Mouse (Mus musculus): ENCODE measurements at regions not wholly inside any gene's neighbourhood (a gene's known extent, or its start where the extent isn't known, plus 50 kb on each side); places are given as distances from the start of the nearest gene placed in this dataset.

DNA sequence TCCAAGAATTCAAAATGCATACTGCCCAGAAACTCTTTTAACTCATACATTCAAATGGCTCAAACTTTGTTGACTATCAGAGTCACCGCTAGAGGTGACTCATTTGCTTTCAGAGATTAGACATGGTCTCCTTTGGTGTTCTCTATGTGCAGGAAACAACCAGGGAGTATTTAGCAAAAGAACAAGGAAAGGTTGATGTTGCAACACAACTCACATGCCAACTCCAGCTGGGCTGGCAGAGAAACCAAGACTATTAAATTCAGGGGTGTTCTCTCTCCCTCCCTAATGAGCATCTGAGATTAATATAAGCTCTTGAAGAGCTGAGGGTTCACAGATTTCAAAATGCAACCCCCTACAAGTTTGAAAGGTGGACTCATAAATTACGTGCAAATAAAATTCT lies 262.0 kb upstream of the N6amt1 start:
- no peak for ATAC-seq (replicated peaks; ENCODE audit: low FRiP score, low TSS enrichment, poor library complexity, severe bottlenecking)

DNA sequence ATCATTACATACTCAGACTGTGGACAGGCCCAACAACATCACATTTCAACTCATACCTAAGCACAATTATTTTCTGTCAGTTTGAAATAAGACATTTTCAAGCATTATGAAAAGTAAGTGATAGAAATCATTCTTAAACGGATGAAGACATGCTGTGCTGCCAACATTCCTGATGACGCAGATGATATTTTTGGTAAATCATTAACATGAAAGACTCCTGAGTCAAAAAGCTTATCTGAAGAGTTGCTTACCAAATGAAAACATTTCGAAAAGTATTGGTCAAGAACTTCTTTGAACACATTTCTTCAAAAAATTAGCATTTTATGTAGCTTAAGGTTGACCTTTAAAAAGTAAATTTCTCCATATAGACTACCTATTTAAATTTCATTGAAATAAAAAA lies 264.7 kb upstream of the N6amt1 start:
- ATAC-seq (replicated peaks; ENCODE audit: low FRiP score, low TSS enrichment, poor library complexity, severe bottlenecking): no peak

DNA sequence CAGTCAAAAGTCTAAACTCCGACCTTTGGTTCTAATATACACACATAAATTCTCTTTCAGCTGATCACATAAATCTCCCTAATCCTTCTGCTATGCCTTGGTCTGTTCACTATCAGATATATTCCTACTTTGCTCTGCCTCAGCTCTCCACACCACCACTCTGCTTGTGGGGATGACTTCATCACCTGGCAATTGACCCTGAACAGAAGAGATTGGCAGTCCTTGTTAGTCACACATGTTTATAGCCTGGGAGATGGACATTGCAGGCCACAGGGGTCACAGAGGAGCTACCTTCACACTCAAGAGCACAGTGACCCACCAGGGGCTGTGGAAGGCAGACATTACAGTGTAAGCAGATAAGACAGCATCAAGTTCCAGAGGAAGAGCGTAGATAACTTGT lies 270.5 kb upstream of the N6amt1 start:
- no peak for ATAC-seq (replicated peaks; ENCODE audit: low FRiP score, low TSS enrichment, poor library complexity, severe bottlenecking)

DNA sequence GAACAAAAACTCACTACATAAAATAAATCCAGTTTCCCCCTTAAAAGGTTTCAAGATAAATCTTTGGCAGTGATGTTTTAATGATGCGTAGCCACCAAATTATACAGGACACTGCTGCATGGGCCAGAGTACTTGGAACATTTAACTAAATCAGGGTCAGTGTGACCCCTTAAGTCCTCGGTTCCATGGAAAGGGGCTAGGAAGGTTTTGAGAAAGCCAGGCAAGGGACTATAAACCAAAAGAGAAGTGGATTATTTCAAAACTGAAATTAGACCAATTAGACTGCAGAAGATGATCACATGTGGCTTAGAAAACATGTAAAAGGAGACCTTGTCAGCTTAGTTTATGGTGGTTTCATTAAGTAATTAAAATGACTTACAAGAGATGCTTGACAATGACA lies 276.6 kb upstream of the N6amt1 start:
- ATAC-seq (replicated peaks; ENCODE audit: low FRiP score, low TSS enrichment, poor library complexity, severe bottlenecking): no peak

DNA sequence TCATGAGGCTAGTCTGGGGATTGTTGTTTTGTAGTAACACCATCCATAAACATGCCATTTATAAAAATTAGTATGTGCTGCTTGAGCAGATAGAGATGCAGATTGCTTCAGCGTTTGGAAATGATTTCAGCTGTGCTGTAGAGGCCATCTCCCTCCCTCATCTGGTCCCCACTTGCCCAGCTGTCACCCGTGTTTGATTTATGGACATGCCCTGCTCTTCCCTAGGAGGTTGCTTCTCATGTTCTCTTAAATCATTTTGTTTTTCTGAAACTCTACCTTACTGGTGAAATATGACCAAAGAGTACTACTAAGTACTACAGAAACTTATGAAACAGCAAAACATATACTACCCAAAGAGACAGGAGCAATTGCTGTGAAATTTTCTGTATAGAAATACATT lies 284.7 kb upstream of the N6amt1 start:
- ATAC-seq (replicated peaks; ENCODE audit: low FRiP score, low TSS enrichment, poor library complexity, severe bottlenecking): no peak

DNA sequence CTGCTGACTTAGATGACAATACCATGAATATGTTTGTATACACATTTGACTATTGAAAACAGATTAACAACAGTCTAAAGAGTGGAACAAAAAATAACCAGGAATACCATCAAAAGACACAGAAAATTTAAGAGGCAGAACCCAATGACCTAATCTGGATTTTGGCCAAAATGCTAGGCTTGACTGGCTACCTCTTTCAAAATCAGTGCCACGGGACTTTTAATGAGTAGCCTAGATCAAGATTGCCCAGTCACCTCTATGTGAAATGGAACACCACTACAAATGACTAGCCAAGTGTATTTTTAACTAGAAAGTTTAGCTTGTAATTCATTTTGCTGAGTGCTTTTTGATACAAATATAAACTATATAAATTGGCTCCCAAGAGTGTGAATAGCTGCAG lies 286.0 kb upstream of the N6amt1 start:
- no peak for ATAC-seq (replicated peaks; ENCODE audit: low FRiP score, low TSS enrichment, poor library complexity, severe bottlenecking)

DNA sequence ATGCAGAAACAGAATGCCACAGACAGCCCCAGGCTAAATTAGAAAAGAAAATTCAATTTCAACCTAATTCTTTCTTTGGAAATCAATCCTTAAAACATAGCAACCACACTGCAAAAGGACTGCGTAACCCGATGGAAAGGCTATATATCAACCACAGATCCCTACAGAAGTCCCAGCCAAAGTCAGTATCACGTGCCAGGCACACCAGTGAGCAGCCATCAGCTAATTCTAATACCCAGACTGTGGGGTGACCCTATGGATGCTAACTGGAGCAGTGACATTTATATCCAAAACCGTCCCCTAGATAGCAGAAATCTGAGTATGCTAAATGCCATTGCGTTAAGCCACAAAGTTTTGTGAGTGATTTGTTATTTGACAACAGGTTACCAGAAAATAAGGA lies 286.5 kb upstream of the N6amt1 start:
- no peak for ATAC-seq (replicated peaks; ENCODE audit: low FRiP score, low TSS enrichment, poor library complexity, severe bottlenecking)

DNA sequence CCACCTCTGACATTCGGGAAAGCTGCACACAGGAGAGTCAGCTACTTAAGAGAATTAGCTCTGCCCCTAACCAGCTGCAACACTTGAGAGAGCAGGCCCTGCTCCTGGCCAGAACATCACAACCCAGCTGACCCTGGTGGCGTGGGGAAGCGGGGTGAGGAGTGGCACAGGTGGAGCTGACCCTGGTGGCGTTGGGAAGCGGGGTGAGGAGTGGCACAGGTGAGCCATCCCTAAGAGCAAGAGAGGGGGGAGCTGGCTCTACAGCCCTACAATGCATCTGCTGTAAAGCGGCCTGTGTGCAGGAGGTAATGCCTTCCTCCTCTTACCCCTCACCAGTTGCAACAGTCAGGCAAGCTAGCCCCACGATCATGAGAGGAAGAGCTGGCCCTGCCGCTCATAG lies 293.5 kb upstream of the N6amt1 start:
- no peak for ATAC-seq (replicated peaks; ENCODE audit: low FRiP score, low TSS enrichment, poor library complexity, severe bottlenecking)

DNA sequence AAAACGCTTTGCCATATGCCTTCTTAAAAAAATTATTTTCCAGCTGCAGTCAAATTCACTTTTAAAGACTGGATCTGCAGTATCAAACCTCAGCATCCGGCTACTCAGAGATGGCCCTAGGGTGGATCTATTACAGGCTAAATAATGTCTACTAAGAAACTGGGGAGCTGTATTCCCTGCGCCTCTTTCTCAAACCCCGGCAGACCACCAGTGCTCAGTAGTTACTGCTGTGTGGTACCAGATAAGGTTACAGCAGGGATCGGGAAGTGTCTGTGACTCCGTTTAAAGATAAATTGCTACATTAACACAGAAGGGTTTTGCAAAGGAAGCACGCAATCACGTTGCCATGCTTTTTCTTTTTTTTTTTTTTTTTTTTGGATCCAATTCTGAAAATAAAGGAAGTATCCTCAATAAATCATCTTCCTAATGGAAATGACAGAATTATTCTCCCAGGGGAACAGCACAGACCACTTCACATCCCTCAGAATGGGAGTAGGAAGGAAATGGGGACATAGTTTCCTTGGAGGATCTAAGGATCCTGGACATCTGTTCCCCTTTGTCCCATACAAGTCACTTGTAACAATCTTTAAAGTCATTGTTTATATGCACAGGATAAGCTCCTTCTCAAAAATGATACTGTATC lies 304.1 kb upstream of the N6amt1 start:
- ATAC-seq (replicated peaks; ENCODE audit: low FRiP score, low TSS enrichment, poor library complexity, severe bottlenecking): no peak

DNA sequence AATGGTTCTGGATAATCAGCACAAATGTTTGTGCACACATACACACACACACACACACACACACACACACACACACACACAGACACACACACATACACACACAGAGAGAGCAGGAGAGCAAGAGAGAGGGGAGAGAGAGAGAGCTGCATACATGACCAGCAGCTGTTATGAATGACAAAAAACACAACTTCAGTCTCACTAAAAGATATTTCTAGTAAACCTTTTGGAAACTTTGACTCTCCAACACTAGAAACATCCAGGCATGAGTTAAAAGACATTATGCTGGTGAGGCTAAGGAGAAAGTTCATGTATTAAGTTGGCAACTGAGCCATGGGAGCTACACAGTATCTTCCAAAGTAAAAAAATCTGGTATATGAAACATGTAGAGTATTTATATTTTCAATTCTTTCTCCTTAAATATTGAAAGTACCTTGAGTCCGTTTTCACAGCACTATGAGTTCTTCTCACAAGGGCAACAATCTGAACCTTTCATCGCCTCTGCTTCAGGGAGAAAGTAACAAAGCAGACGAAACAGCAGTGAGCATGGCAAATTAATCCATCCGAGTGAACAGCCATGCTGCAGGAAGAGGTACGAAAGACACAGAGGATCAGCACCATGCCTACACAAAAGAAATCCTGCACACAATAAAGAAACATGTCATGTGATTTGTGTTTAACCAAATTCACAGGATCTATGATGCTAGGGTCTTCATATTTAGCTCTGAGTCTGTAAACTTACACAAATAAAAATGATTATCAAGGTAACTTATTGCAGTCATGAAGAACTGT lies 309.0 kb upstream of the N6amt1 start:
- no peak for ATAC-seq (replicated peaks; ENCODE audit: low FRiP score, low TSS enrichment, poor library complexity, severe bottlenecking)

DNA sequence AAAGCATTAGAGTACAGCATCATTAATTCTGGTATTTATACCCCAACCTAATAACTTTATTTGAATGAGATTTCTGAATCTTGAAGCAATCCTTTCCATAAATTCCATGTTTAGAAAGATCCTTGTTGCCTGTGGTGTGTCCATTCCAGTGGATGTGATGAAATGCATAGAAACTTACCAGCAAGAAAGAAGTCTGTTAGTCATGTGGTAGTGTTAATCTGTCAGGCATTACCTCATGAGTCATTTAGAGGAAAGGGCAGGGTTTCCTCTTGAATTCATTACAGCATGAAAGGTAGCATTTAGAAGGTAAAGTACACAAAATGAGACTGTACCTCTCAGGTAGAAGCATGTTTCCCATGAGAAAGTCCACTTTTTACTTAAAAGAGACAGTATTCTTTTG lies 310.3 kb upstream of the N6amt1 start:
- ATAC-seq (replicated peaks; ENCODE audit: low FRiP score, low TSS enrichment, poor library complexity, severe bottlenecking): no peak

DNA sequence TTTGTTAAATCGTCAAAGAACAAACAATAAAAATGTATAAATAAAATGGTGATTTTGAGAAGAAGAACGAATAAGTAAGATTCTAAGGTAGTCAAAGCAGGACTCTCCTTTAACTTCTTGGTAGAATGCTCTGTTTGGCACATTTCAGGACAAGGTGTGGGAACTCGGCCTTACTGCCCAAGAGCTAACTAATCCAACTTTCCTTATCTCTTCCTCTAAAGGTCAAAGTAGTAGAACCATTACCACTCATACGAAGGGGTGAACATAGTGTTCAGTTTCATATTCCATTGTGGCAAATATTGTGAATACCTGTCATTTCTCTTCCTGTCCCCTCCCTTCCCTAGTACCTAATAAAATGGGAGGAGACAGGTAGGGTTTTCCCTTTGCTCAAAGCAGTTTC lies 313.6 kb upstream of the N6amt1 start:
- ATAC-seq (replicated peaks; ENCODE audit: low FRiP score, low TSS enrichment, poor library complexity, severe bottlenecking): no peak

DNA sequence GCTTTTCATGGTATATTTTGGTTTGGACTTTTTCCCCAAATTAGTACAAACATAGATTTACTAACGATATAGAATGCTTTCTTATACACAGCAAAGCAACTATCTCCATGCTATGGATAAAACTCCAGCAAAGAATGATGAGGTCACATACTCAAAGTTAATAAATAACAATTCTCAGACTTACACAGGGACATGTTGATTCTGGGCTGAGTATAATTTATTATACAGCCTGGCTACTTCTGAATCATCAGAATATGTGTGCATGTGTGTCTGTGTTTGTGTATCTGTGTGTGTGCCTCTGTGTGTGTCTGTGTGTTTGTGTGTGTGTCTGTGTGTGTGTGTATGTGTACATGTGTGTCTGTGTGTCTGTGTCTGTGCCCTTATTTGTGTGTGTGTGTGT lies 314.1 kb upstream of the N6amt1 start:
- no peak for ATAC-seq (replicated peaks; ENCODE audit: low FRiP score, low TSS enrichment, poor library complexity, severe bottlenecking)

DNA sequence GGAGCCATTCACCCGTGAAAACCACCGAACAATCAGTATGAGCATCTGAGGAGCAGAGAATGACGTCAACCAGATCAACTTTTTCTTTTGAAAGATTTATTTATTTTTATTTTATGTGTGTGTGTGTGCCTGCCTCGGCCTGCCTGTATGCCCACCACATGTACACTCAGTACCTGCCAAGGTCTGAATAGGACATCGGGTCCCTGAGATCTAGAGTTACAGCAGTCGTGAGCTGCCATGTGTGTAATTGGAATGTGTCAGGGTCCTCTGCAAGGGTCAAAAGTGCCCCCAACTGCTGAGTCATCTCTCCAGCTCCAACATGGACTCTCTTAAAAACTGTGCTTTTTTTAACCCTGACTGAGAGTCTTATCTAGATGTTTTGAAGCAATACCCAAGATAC lies 316.9 kb upstream of the N6amt1 start:
- no peak for ATAC-seq (replicated peaks; ENCODE audit: low FRiP score, low TSS enrichment, poor library complexity, severe bottlenecking)

DNA sequence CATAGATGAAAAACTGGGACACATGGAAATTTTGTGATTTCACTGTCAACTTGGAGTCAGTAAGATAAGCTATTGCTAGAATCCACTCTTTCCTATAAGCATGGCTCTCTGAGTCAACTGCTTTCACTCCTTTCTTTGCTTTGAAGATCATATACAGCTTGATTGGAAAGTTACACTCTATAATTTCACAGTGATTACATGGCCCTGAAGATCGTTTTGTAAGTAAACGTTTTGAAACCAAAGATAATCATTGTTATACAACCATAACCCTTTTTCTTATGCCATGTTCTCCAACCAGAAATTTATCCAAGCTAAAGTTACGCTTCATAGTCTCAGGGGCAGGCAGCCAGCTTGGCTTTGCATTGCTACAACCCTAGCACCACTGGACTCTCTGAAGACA lies 322.1 kb upstream of the N6amt1 start:
- ATAC-seq (replicated peaks; ENCODE audit: low FRiP score, low TSS enrichment, poor library complexity, severe bottlenecking): no peak

DNA sequence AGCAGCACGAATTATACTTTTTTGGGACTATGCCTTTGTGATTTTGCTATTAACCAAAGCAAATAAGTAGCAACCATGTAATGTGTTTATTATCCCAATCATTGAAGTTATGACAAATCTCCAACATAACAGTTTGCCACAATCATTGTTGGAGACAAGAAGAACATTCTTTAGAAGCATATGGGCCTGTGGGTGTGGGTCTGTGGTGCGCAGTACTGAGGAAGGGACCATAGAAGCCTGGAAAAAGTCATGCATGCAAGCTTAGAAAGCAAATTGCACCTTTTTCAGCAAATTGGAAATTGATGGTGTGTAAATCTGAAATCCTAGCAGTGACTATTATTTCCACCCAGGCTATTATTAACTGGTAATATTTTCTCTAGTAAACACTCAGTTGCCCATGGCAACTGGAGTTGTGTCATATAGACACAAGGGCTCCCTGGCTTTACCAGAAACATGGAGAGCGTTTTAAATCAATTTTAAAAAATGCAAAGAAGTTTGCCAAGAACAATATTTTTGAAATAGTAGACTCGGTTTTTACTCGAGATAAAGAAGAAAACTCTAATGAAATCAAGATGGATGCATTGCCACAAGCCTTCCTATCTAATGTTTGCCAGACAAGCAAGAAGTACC lies 325.4 kb upstream of the N6amt1 start:
- no peak for ATAC-seq (replicated peaks; ENCODE audit: low FRiP score, low TSS enrichment, poor library complexity, severe bottlenecking)

DNA sequence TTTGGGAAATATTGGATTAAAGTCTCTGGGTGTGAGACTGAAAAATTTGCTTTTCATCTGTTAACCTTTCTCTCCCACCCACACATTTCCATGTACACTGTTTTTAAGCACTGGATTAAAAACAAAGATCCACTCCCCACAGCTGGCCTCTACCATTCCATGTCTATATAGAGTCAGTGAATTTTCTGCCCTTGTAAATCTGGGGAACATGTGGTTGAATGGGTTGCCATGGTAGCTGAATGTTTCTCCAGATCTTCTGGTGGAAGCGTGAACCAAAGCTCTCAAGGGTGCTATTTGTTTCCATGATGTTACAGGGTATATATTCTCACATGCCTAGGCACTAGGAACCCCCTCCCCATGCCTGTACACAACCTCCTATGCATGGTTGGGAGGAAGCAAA lies 326.4 kb upstream of the N6amt1 start:
- ATAC-seq (replicated peaks; ENCODE audit: low FRiP score, low TSS enrichment, poor library complexity, severe bottlenecking): no peak

DNA sequence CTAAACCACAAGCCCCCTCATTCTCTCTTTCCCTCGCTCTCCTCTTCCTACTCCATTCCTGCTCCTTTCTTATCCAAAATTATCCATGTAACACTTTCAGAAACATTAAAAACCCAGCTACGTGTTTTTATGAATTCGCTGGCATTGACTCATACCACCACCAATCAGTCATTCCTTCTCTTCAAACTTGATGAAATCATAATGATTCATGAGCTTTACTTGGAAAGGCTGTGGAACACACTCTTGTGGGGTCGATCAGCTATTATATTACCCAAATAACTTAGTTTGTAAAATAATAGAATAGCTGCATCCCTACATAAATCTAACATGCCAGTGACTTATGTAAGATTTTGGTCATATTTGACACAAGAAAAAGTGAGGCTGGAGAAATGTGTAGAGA lies 331.9 kb upstream of the N6amt1 start:
- ATAC-seq (replicated peaks; ENCODE audit: low FRiP score, low TSS enrichment, poor library complexity, severe bottlenecking): no peak

DNA sequence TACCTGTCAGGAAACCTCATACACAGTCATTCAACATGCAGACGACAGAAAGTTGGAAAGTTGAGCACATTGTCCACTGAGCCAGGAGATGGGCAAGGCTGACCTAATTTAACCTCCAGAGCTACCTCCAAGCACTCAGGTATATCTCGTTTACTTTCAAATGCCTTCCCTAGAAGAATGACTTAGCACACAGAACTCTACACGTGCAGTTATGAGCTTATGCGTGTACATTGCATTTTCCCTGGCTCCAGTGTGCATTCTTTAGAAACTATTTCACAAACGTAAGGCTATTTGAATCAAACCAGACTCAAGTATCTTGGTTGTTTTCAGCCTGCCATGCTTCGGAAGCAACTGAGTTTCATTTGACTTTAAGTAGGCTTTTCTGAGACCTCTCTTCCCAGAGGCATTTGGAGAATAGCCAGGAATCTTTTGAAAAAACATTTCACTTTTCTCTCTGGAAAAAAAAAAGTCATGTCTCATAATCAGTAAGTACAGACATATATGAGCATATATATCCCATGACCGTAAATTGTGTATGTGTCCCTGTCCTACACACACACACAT lies 336.8 kb upstream of the N6amt1 start:
- no peak for ATAC-seq (replicated peaks; ENCODE audit: low FRiP score, low TSS enrichment, poor library complexity, severe bottlenecking)

DNA sequence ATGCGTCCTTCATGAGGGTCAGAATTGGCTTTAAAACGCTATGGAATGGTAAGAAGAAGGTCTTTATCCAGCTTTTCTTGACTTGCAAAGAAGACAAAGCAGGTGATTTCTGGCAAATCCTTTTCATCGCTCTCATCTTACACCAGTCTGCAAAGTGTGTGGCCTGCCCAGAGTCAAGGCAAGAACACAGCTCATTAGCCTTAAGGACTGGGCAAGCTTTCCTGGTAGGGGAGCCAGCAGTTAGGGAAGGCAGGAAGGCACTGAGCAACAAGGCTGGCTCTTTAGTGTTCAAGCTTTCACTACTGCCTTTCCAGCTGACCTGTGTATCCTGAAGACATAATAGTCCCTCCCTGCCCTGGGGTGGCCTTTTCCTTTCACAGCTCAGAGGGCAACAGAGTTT lies 352.4 kb upstream of the N6amt1 start:
- ATAC-seq (replicated peaks; ENCODE audit: low FRiP score, low TSS enrichment, poor library complexity, severe bottlenecking): no peak

DNA sequence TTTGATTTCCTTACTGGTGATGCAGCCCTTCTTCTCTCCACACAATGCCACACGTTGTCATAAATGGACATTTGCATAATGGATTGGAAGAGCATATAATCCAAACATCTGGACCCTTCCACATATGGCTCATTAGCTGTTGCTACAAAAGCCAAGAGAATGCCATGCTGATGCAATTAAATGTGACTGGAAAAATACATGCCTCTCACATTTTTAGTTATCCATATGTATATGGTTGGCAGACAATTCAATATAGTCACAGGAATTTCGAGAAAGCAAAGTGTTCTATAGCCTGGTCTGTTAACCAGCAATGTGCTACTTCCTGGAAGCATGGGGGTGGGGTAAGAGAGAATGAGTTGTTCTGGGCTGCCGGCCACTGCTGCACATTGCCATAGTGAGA lies 352.9 kb upstream of the N6amt1 start:
- ATAC-seq (replicated peaks; ENCODE audit: low FRiP score, low TSS enrichment, poor library complexity, severe bottlenecking): no peak
